Mouse (Mus musculus): ENCODE measurements around the gene Nell1. TPM values are rescaled to one million over a fixed set of nuclear protein-coding genes. Genes with fewer than 3 reads are reported as not detected.
A peak's percentile ranks its signal among the peaks of the same experiment; 100 is the strongest.
"Not testable (repeated sequence)": the region's sequence is repeated elsewhere in the genome, so short reads cannot be mapped to it uniquely, and the experiment has no call there.

Nell1 gene
- polyA plus RNA-seq (2014; fragmentation: Nextera tagmentation; extraction: Ambion mirVana): 0.20 and 0.69 TPM in 2 replicates

DNA sequence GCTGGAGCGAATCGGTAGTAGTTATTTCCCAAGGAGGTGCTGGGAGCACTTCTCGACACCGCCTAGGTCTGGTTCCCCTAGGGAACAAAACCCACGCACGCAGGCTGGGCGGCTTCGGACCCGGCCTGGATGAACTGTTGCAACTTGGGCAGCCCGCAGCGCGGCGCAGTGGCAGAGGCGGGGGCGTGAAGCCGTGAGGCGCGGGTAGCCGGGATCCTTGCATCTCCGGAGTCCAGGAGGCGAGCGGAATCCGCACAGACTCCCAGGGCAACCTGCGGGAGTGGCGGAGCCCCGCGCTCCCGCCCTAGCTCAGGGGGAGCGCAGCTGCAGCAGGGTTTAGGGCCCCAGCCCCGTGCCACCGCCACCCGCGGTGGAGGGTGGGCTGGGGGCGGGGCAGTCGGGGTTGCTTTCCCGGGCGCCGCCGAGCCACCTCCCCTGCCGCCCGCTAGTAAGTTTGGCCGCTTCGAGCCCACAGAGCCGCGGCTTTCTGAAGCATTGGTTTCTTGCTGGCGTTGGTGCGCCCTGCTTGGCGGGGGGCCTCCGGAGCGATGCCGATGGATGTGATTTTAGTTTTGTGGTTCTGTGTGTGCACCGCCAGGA is at the start of gene Nell1:
Gene Nell1, plus strand, starts transcription at position 24 of the 600 bp plus-strand sequence.
- Histone ChIP-seq H3K9ac (ENCODE audit: low read depth, low read length) (0 out of 2 replicates have a peak within 1 kb of the TSS, but pooled peaks have one; percentile 49), H3K27me3 (ENCODE audit: control insufficient read depth, insufficient read depth, low read length) (peaks cover 70% of the 10 kb centered on the region), H3K9me3 (replicated peaks; ENCODE audit: control insufficient read depth, low read length) (no peaks in the 10 kb centered on the region), H3K27ac (ENCODE audit: low read depth, low read length) (no peak within 1 kb of the TSS), H3K36me3 (ENCODE audit: control insufficient read depth, insufficient read depth, low read length) (no peaks in the 10 kb centered on the region), H3K4me1 (ENCODE audit: control insufficient read depth, insufficient read depth, low read length) (peaks cover 4% of the 10 kb centered on the region; the same call in 1 of the 2 replicates), H3K4me2 (peak within 1 kb of the TSS; percentile 96), H3K4me3 (ENCODE audit: low read depth, low read length) (peak within 1 kb of the TSS; percentile 57)
- WGBS (ENCODE audit: insufficient replicate concordance): 1% methylated on average over 40 of the region's 52 CpGs
- ATAC-seq (replicated peaks; ENCODE audit: insufficient number of reproducible peaks, low FRiP score, low TSS enrichment): no peak

DNA sequence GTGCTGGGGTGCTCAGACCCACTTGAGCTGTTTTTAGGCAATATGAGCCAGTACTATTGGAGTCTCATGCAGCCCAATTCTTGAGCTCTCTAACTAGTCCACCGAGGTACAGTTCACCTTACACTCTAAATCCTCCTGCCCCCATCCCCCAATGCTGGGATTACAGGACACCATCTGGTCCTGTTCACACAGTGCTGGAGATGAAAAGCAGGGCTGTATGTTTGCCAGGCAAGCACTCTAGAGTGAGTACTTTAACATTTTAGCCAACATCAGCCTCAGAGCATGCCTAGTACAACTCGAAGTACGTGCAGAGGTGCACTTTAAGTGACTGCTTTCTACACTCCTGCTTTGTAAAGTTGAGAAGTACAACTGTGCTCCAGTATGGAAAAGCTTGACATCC is 46.1 kb upstream of the Nell1 start:
- 45% methylated on average over 3 of the region's 3 CpGs for WGBS (ENCODE audit: insufficient replicate concordance)
- no peaks in the 10 kb centered on the region for H3K4me1 ChIP-seq (ENCODE audit: control insufficient read depth, insufficient read depth, low read length)
- ATAC-seq (replicated peaks; ENCODE audit: insufficient number of reproducible peaks, low FRiP score, low TSS enrichment): no peak
- H3K9me3 ChIP-seq (replicated peaks; ENCODE audit: control insufficient read depth, low read length): no peaks in the 10 kb centered on the region
- no peak overlapping the region for H3K9ac ChIP-seq (ENCODE audit: low read depth, low read length)
- no peak overlapping the region for H3K4me2 ChIP-seq
- peaks cover 2% of the 10 kb centered on the region; the same call in 1 of the 2 replicates for H3K27me3 ChIP-seq (ENCODE audit: control insufficient read depth, insufficient read depth, low read length)
- H3K27ac ChIP-seq (ENCODE audit: low read depth, low read length): no peak overlapping the region
- H3K36me3 ChIP-seq (ENCODE audit: control insufficient read depth, insufficient read depth, low read length): no peaks in the 10 kb centered on the region
- H3K4me3 ChIP-seq (ENCODE audit: low read depth, low read length): no peak overlapping the region

GRCm38 (mm10) chr7:49929999-49930398 is 44.7 kb upstream of the Nell1 start:
- Histone ChIP-seq H3K27me3 (ENCODE audit: control insufficient read depth, insufficient read depth, low read length) (peaks cover 2% of the 10 kb centered on the region; the same call in 1 of the 2 replicates), H3K9ac (ENCODE audit: low read depth, low read length) (no peak overlapping the region), H3K4me2 (no peak overlapping the region), H3K36me3 (ENCODE audit: control insufficient read depth, insufficient read depth, low read length) (no peaks in the 10 kb centered on the region), H3K27ac (ENCODE audit: low read depth, low read length) (no peak overlapping the region), H3K4me3 (ENCODE audit: low read depth, low read length) (no peak overlapping the region), H3K4me1 (ENCODE audit: control insufficient read depth, insufficient read depth, low read length) (no peaks in the 10 kb centered on the region), H3K9me3 (replicated peaks; ENCODE audit: control insufficient read depth, low read length) (no peaks in the 10 kb centered on the region)
- 76% methylated on average over 4 of the region's 4 CpGs for WGBS (ENCODE audit: insufficient replicate concordance)
- ATAC-seq (replicated peaks; ENCODE audit: insufficient number of reproducible peaks, low FRiP score, low TSS enrichment): no peak

DNA sequence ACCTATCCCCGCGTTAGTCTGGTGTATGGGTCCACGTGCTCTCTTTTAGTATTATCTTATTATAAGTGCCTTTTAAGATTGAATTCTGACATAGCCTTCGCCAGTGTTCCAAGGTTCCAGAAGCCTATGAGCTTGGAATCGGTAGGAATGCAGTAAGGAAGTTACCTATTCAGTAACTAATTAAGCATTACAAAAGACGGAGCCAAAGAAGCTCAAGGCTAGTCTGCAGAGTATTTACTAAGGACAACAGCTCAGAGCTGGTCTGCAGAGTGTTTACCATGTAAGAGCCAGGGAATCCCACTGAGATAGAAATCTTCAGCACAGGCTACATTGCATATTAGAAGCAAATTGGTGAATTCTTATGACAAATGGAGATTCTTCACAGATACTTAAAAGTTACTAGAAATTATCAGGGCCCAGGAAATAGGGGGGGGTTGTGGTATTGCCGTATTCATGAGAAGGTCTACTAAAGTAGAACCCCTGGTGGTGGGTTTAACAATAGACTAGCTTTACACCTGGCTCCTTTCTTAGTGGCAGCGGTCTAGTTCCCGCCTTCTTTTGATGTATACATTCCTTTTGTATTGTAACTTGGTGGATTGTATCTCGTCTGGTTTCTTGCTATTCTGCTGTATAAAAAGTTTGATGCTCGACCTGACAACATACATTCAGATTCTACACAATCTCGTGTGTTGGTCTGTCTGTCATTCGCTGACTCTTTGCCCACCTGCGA is 41.1 kb upstream of the Nell1 start:
- not testable (repeated sequence) for H3K9ac ChIP-seq (ENCODE audit: low read depth, low read length)

DNA sequence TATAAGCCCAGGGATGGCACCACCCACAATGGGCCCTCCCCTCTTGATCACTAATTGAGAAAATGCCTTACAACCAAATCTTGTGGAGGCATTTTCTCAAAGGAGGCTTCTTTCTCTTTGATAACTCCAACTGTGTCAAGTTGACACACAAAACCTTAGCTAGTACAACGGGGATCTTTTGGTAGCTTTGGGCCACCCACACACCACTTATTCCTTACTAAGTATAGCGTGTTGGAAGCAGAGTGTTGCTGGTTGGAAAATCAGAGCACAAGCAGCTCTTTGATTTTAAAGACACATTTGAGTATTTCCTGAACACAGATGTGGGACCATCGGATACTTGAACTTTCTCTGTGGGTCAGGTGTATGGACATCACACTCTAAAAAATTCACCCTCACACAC is 37.8 kb upstream of the Nell1 start:
- H3K36me3 ChIP-seq (ENCODE audit: control insufficient read depth, insufficient read depth, low read length): no peaks in the 10 kb centered on the region
- no peaks in the 10 kb centered on the region for H3K4me1 ChIP-seq (ENCODE audit: control insufficient read depth, insufficient read depth, low read length)
- no peaks in the 10 kb centered on the region for H3K9me3 ChIP-seq (replicated peaks; ENCODE audit: control insufficient read depth, low read length)
- no peak overlapping the region for H3K4me2 ChIP-seq
- ATAC-seq (replicated peaks; ENCODE audit: insufficient number of reproducible peaks, low FRiP score, low TSS enrichment): no peak
- no peak overlapping the region for H3K9ac ChIP-seq (ENCODE audit: low read depth, low read length)
- 75% methylated on average over 3 of the region's 3 CpGs for WGBS (ENCODE audit: insufficient replicate concordance)
- H3K4me3 ChIP-seq (ENCODE audit: low read depth, low read length): no peak overlapping the region
- 0 out of 2 replicates have a peak, but pooled peaks cover 2% of the 10 kb centered on the region for H3K27me3 ChIP-seq (ENCODE audit: control insufficient read depth, insufficient read depth, low read length)
- no peak overlapping the region for H3K27ac ChIP-seq (ENCODE audit: low read depth, low read length)

More for the DNA sequence above, 41.1 kb upstream of the Nell1 start:
- H3K36me3 ChIP-seq (ENCODE audit: control insufficient read depth, insufficient read depth, low read length); H3K4me1 ChIP-seq (ENCODE audit: control insufficient read depth, insufficient read depth, low read length); H3K27me3 ChIP-seq (ENCODE audit: control insufficient read depth, insufficient read depth, low read length); ATAC-seq (replicated peaks; ENCODE audit: insufficient number of reproducible peaks, low FRiP score, low TSS enrichment); H3K27ac ChIP-seq (ENCODE audit: low read depth, low read length); H3K9me3 ChIP-seq (replicated peaks; ENCODE audit: control insufficient read depth, low read length); H3K4me2 ChIP-seq; H3K4me3 ChIP-seq (ENCODE audit: low read depth, low read length): not testable (repeated sequence)
- 79% methylated on average over 14 of the region's 14 CpGs for WGBS (ENCODE audit: insufficient replicate concordance)

DNA sequence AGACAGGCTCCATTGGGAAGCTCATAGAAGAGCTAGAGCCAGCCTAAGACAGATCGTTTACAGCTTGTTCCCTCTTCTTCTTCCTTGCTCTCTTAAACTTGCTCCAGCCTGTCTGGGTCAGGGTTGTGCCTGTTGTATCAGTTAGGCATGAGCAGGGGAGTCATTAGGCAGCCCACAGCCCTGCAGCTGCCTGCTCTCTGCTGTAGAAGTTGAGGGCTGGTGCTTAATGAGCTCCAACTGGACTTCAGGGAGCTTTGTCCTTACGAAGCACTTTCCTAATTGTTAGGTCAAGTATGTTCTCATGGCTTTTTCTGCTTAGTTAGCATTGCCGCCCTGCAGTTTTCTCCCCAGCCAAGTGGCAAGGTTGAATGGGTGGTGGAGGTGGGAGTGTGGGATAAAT is 32.6 kb upstream of the Nell1 start:
- H3K27ac ChIP-seq (ENCODE audit: low read depth, low read length): no peak overlapping the region
- no peak overlapping the region for H3K4me3 ChIP-seq (ENCODE audit: low read depth, low read length)
- H3K4me2 ChIP-seq: no peak overlapping the region
- H3K27me3 ChIP-seq (ENCODE audit: control insufficient read depth, insufficient read depth, low read length): no peaks in the 10 kb centered on the region
- no peak for ATAC-seq (replicated peaks; ENCODE audit: insufficient number of reproducible peaks, low FRiP score, low TSS enrichment)
- no peaks in the 10 kb centered on the region for H3K9me3 ChIP-seq (replicated peaks; ENCODE audit: control insufficient read depth, low read length)
- H3K4me1 ChIP-seq (ENCODE audit: control insufficient read depth, insufficient read depth, low read length): no peaks in the 10 kb centered on the region
- H3K9ac ChIP-seq (ENCODE audit: low read depth, low read length): no peak overlapping the region
- H3K36me3 ChIP-seq (ENCODE audit: control insufficient read depth, insufficient read depth, low read length): no peaks in the 10 kb centered on the region
- WGBS (ENCODE audit: insufficient replicate concordance): 68% methylated on average over 3 of the region's 3 CpGs

GRCm38 (mm10) chr7:49942490-49942889 is 32.2 kb upstream of the Nell1 start:
- no peaks in the 10 kb centered on the region for H3K4me1 ChIP-seq (ENCODE audit: control insufficient read depth, insufficient read depth, low read length)
- no peaks in the 10 kb centered on the region for H3K36me3 ChIP-seq (ENCODE audit: control insufficient read depth, insufficient read depth, low read length)
- H3K9me3 ChIP-seq (replicated peaks; ENCODE audit: control insufficient read depth, low read length): no peaks in the 10 kb centered on the region
- no peak overlapping the region for H3K9ac ChIP-seq (ENCODE audit: low read depth, low read length)
- H3K4me2 ChIP-seq: no peak overlapping the region
- 51% methylated on average over 5 of the region's 5 CpGs for WGBS (ENCODE audit: insufficient replicate concordance)
- H3K27ac ChIP-seq (ENCODE audit: low read depth, low read length): no peak overlapping the region
- H3K4me3 ChIP-seq (ENCODE audit: low read depth, low read length): no peak overlapping the region
- H3K27me3 ChIP-seq (ENCODE audit: control insufficient read depth, insufficient read depth, low read length): no peaks in the 10 kb centered on the region
- ATAC-seq (replicated peaks; ENCODE audit: insufficient number of reproducible peaks, low FRiP score, low TSS enrichment): no peak

DNA sequence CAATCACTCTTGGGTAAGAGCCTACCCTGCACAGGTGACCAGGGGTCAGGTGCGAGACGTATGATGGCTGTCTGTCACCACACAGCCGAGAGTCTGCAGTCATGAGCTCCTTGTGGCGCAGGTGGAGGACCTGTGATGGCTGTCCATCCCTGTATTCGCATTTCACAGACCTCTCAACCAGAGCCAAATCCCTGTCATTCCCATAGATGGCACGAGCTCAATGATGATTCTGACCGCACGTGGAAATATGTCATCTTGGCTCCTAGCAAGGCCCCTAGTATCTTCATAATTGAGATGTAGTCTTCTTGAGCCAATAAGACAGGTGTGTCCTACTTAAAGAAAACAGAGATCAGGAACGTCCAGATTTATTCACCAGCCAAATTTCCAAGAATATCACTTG is 28.0 kb upstream of the Nell1 start:
- no peak overlapping the region for H3K4me3 ChIP-seq (ENCODE audit: low read depth, low read length)

More for the DNA sequence above, 28.0 kb upstream of the Nell1 start:
- H3K9ac ChIP-seq (ENCODE audit: low read depth, low read length): no peak overlapping the region
- no peak overlapping the region for H3K4me2 ChIP-seq
- ATAC-seq (replicated peaks; ENCODE audit: insufficient number of reproducible peaks, low FRiP score, low TSS enrichment): no peak
- H3K9me3 ChIP-seq (replicated peaks; ENCODE audit: control insufficient read depth, low read length): no peaks in the 10 kb centered on the region
- H3K27ac ChIP-seq (ENCODE audit: low read depth, low read length): no peak overlapping the region
- H3K36me3 ChIP-seq (ENCODE audit: control insufficient read depth, insufficient read depth, low read length): no peaks in the 10 kb centered on the region
- 83% methylated on average over 9 of the region's 9 CpGs for WGBS (ENCODE audit: insufficient replicate concordance)
- no peaks in the 10 kb centered on the region for H3K27me3 ChIP-seq (ENCODE audit: control insufficient read depth, insufficient read depth, low read length)
- no peaks in the 10 kb centered on the region for H3K4me1 ChIP-seq (ENCODE audit: control insufficient read depth, insufficient read depth, low read length)
